Mouse (Mus musculus) olfactory bulb, adult 2 months (tissue): ENCODE results near the gene Nlrc5. TPM values are rescaled to one million over a fixed set of nuclear protein-coding genes. Genes with fewer than 3 reads are reported as not detected.
"Not testable (repeated sequence)": the region's sequence is repeated elsewhere in the genome, so short reads cannot be mapped to it uniquely, and the experiment has no call there.

ENCODE experiments used
- H3K27ac ChIP-seq: fragments of 200-500 bp; 2 replicates; pipeline ENCODE4 v1.5.1; 2012; ENCODE audit warnings: low read depth, low read length; ENCODE audit not compliant: insufficient read depth
- H3K4me1 ChIP-seq: fragments of 200-500 bp; 2 replicates; pipeline ENCODE4 v1.6.1; 2012; ENCODE audit warnings: low read length; ENCODE audit not compliant: control insufficient read depth, insufficient read depth
- H3K4me3 ChIP-seq: fragments of 200-500 bp; 2 replicates; pipeline ENCODE4 v1.5.1; 2012; ENCODE audit warnings: mild to moderate bottlenecking, low read depth, low read length, moderate library complexity; ENCODE audit not compliant: insufficient read depth
- CTCF ChIP-seq: fragments of 200-500 bp; IDR thresholded peaks from 2 replicates; pipeline ENCODE4 v1.5.1; 2012; ENCODE audit warnings: low read depth, mild to moderate bottlenecking, low read length, moderate library complexity; ENCODE audit not compliant: insufficient read depth
- POLR2A ChIP-seq: fragments of 200-500 bp; IDR thresholded peaks from 2 replicates; pipeline ENCODE4 v1.6.1; 2012; ENCODE audit warnings: mild to moderate bottlenecking, low read depth, low read length, moderate library complexity; ENCODE audit not compliant: insufficient read depth
- WGBS: fragments of 180-500 bp; shearing (Covaris S2); methylation state at CpG from one replicate; pipeline ENCODE4 v1.1.7; 2018; 5-methylcytosine and 5-hydroxymethylcytosine counted together
- polyA plus RNA-seq: library from polyadenylated mRNA; stranded (reverse); fragments of >200 nt; gene quantifications from 2 replicates; pipeline ENCODE4 v1.2.4, GENCODE M21; 2012; ENCODE audit warnings: low replicate concordance; ENCODE audit not compliant: missing spikeins, insufficient read depth, insufficient read length

Nlrc5 gene
- polyA plus RNA-seq, 1 experiment, result not detected

GRCm38 (mm10) chr8:94392147-94392546 is 42.0 kb upstream of the Nlrc5 start:
- H3K4me1 ChIP-seq, result 0 out of 2 replicates have a peak, but pooled peaks cover 3% of the 10 kb centered on the region
- 0 out of 2 replicates have a peak, but pooled peaks have one; percentile 20 for TF ChIP-seq CTCF
- TF ChIP-seq POLR2A, result no peak
- no peak overlapping the region for H3K27ac ChIP-seq
- H3K4me3 ChIP-seq, result no peak overlapping the region
- WGBS, result 84% methylated on average over 12 of the region's 12 CpGs

GRCm38 (mm10) chr8:94392648-94393047 is 41.5 kb upstream of the Nlrc5 start:
- Histone ChIP-seq H3K4me3 (no peak overlapping the region), H3K27ac (no peak overlapping the region), H3K4me1 (0 out of 2 replicates have a peak, but pooled peaks cover under 1% of the 10 kb centered on the region)
- no peak for TF ChIP-seq CTCF
- TF ChIP-seq POLR2A, result no peak
- 80% methylated on average over 6 of the region's 6 CpGs for WGBS

- no peaks in the 10 kb centered on the region for H3K4me1 ChIP-seq
- H3K4me3 ChIP-seq, result no peak overlapping the region
- TF ChIP-seq POLR2A (no peak), CTCF (no peak)
- 85% methylated on average over 6 of the region's 6 CpGs for WGBS
- no peak overlapping the region for H3K27ac ChIP-seq
Measured at GRCm38 (mm10) chr8:94395851-94396540, 38.2 kb upstream of the Nlrc5 start.

GRCm38 (mm10) chr8:94396964-94397657 is 37.0 kb upstream of the Nlrc5 start:
- WGBS, result 66% methylated on average over 11 of the region's 11 CpGs
- Histone ChIP-seq H3K4me1 (no peaks in the 10 kb centered on the region), H3K4me3 (no peak overlapping the region), H3K27ac (no peak overlapping the region)
- no peak for TF ChIP-seq POLR2A
- TF ChIP-seq CTCF, result no peak

GRCm38 (mm10) chr8:94398587-94398986 is 35.6 kb upstream of the Nlrc5 start:
- Histone ChIP-seq H3K27ac (no peak overlapping the region), H3K4me3 (no peak overlapping the region), H3K4me1 (no peaks in the 10 kb centered on the region)
- 82% methylated on average over 6 of the region's 6 CpGs for WGBS
- TF ChIP-seq CTCF, result no peak
- TF ChIP-seq POLR2A, result no peak

GRCm38 (mm10) chr8:94399361-94399953 is 34.7 kb upstream of the Nlrc5 start:
- H3K27ac ChIP-seq, result no peak overlapping the region
- TF ChIP-seq CTCF (no peak), POLR2A (no peak)
- 84% methylated on average over 3 of the region's 3 CpGs for WGBS
- no peak overlapping the region for H3K4me3 ChIP-seq
- no peaks in the 10 kb centered on the region for H3K4me1 ChIP-seq

GRCm38 (mm10) chr8:94399957-94400356 is 34.2 kb upstream of the Nlrc5 start:
- not testable (repeated sequence) for H3K4me3 ChIP-seq, H3K27ac ChIP-seq, H3K4me1 ChIP-seq
- WGBS, result 88% methylated on average over 2 of the region's 2 CpGs

- Histone ChIP-seq H3K4me3 (no peak overlapping the region), H3K27ac (no peak overlapping the region), H3K4me1 (no peaks in the 10 kb centered on the region)
- no peak for TF ChIP-seq CTCF
- no peak for TF ChIP-seq POLR2A
- WGBS, result 73% methylated on average over 8 of the region's 8 CpGs
Measured at GRCm38 (mm10) chr8:94408443-94409080, 25.6 kb upstream of the Nlrc5 start.

- Histone ChIP-seq H3K4me3 (no peak overlapping the region), H3K27ac (no peak overlapping the region), H3K4me1 (no peaks in the 10 kb centered on the region)
- 85% methylated on average over 7 of the region's 7 CpGs for WGBS
- TF ChIP-seq CTCF, result no peak
- TF ChIP-seq POLR2A, result no peak
Measured at GRCm38 (mm10) chr8:94409523-94409922, 24.6 kb upstream of the Nlrc5 start.
